Mouse (Mus musculus) c-Kit-negative CD71-positive TER-119-positive erythroid progenitor cells, embryonic 14.5 days (primary cell): ENCODE data around the gene Sardh.

Experiments
- DNase-seq: peaks from one replicate; pipeline ENCODE4 v3.0.0-alpha.2; 2013; ENCODE audit warnings: low read depth, low spot score

Gene Sardh

GRCm38 (mm10) chr2:27226572-27226971, 21.6 kb downstream of the Sardh start:
- DNase-seq, result no peak

DNA sequence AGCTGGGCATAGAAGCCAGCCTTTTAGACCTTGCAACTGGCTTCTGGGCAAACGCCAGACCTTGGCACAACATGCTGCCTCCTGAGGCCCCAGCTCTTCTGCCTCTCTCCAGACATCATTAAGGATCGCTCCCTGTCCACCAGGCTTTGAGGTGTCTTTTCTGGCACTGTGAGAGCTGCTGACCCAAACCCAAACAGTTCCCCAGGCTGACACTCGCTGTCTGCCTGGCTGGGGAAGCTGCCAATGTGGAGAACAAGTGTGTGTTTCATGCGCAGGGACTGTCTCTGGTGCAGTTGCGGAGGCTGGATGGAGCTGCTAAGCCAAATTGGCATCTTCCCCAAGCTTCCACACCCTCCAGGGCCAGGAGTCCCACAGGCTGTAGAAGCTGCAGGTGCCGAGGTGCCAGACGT, 25.1 kb downstream of the Sardh start:
- DNase-seq, result no peak

DNA sequence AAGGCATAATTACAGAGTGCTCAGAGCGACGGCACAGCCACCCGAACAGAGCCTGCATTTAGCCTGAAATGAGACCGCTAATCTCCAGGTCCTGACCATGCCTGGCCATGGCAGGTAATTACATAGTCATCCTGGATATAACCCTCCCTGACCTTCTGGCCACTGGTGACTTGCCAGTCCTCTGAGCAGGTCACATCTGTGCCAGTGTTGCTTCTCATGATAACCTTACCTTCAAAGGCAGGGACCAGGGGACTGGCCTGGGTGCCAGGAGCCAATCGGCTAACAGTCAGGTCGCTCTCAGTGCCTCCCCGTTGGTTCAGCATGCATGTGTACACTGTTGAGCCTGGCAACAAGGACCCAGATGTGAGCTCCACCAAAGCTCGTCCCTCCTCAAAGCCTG, 29.6 kb downstream of the Sardh start:
- DNase-seq, result no peak

DNA sequence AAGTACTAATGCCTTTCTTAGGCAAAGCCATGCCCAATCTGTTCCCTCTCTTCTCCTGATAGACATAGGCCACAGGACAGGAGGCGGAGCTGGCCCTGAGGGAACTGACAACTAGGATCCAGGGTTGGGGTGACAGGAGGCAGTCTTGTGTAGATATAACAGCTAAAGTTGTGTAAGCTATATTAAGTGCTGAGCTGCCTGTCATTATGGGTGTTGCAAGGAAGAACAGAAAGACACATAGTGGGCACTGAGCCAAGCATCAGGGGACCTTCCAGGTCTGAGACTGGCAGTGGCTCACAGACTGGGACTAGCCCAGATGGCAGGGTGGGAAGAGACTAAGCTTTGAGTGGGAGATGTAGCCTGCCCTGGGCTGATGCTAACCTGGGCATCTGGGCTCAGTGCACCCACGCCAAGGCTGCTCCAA, 30.0 kb downstream of the Sardh start:
- DNase-seq, result no peak

DNA sequence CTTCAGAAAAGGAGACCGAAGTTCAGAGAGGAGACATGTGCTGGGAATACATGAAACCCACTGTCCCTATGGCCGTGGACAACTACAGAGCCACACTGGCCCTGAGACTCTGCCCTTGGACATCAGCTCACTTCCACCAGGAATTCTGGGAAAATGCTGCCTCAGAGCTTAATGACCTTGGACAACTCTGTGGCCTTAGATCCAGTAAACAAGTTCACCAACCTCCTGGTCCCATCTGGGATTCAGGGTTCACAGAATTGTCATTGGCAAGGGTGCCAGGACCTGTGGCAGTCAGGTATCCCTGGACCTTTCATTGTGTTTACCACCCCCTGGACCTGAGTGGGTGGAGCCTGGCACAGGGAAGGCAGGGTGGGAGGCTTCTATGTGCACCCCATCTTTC, 32.6 kb downstream of the Sardh start:
- DNase-seq, result no peak

- DNase-seq, result no peak
These were observed 35.9 kb downstream of the Sardh start for GRCm38 (mm10) chr2:27211966-27212893.

GRCm38 (mm10) chr2:27210676-27211210, 37.4 kb downstream of the Sardh start:
- DNase-seq, result no peak

- peak; percentile 8 for DNase-seq
These were observed 37.9 kb downstream of the Sardh start for GRCm38 (mm10) chr2:27210255-27210654.

DNA sequence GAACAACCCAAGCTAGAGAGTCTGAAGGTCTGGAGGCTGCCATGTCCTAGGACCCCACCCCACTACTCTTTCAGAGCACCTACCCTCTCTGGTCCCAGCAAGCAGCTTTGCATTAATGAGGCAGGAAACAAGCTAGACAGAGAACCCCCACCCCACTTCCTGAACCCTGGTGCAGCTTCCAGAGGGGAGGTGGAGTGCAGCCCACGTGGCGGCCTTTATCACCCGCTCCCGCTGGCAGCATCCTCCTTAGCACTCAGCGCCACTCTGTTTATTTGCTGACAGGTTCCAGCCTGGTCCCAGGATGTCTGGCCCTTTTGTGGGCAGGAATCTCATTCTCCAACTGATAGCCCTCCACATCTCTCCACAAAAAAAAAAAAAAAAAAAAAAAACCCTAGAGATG, 38.3 kb downstream of the Sardh start:
- DNase-seq, result no peak

- DNase-seq, result no peak
These were observed 38.8 kb downstream of the Sardh start for GRCm38 (mm10) chr2:27209370-27209769.

DNA sequence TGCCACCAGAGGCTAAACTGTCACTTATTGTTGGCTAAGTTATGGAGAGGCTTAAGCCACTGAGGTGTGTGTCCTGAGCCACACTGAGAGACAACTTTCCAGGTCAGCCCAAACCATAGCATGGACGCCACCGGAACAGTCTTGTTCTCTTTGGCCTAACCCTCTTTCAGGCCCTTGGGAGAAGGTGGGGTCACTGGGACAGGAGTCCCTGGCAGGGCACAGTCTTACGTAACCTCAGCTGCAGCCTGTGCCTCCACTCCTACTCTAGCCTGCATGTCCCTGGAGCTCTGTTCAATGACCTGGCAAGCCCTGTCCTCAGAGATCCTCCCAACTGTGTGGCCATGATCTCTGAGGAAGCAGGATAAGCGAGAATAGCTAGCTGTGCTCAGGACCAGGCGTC, 41.0 kb downstream of the Sardh start:
- DNase-seq, result no peak

DNA sequence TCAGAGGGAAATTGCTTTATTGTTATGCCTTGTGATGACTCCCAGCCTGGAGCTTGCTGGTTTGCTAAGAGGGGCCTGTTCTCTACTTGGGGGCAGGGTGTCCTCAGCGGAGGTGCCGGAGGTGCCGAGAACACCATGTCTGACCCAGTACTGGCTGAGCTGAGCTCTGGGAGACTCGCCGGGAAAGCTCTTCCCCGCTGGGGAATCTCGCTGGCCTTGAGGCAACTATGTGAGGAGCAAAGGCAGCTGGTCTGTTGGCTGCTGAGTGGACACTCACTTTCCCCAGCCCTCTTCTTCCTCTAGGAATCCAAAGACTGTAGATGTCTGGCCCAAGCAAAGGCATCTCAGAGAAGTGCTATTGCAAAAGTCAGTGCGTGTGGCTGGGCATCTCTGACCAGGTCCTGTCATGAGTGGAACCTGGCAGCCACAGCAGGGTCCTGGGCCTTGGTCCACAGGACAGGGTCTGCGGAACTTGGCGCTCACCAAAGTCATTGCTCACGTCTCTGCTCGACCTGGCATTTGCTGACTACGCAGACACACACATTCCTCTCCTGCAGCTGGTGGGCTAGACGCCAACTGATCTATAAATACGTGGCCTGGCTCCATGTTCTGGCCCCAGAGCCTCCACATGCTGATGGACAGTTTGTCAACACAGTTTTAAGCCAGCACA, 41.9 kb downstream of the Sardh start:
- no peak for DNase-seq

DNA sequence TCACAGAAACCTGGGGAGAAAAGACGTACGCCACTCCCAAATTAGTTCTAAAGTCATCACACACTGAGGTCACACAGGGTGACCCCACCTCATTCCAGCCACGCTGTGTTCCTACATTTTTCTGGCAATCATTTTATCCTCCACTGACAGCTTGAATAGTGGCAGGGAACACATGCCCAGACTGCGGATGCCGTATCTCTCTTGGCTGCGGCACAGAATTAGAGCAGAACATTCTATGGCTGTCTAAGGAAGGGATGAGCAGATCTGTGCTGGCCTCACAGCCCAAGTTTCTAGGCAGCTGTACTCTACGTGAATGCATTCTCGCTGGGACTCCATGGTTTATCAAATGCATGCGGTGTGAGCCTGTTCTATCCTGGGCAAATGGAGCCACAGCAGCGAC, 42.5 kb downstream of the Sardh start:
- DNase-seq, result no peak

GRCm38 (mm10) chr2:27200586-27200985, 47.6 kb downstream of the Sardh start:
- no peak for DNase-seq

DNA sequence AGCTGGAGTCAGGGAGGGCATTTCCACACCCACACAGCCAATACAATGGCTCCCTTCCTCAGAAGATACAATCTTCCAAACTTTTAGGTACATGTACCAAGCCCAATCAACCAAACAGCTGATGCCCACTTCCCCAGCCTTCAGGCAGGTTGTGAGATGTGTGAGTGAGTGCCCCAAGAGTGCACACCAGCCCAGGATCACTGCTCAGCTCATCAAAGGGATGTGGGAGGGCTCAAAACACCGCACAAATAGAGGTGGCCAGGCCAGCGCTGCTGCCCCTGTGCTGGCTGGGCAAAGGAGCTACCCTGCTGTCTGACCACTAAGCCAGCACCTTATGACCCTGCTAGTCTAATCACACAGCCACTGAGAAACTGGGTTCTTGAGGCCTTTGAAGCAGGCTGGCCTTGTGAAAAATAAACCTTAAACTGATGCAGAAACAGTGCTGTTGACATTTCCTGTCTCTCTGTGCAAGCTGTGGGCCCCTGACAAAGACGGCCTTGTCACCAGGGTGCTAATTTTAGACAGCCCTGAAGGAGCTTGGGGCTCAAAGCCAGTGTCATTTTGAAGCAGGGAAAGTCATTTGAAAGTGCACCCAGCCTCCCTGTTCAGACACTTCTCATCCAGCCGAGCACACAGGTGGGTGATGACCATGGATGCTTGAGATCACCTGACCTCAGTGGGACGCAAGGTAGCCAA, 49.4 kb downstream of the Sardh start:
- DNase-seq, result no peak

DNA sequence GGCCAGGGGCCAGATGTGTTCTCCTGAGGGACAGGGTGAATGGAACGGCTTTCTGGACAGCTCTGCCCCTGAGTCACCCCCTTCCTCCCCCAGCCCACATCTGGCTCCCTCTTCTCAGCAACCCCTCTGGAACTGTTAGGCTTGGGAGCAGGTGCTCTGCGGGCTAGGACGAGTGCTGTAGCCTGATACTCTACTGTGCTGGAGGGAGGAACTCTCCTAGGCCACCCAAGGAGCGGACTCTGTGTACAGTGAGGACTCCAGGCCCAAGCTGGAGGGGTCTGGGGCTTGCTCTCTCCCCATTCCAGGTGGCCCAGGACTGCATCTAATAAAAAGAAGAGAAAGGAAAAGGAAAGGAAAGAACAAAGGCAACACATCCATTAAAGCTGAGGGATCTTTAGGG, 58.1 kb downstream of the Sardh start:
- no peak for DNase-seq

DNA sequence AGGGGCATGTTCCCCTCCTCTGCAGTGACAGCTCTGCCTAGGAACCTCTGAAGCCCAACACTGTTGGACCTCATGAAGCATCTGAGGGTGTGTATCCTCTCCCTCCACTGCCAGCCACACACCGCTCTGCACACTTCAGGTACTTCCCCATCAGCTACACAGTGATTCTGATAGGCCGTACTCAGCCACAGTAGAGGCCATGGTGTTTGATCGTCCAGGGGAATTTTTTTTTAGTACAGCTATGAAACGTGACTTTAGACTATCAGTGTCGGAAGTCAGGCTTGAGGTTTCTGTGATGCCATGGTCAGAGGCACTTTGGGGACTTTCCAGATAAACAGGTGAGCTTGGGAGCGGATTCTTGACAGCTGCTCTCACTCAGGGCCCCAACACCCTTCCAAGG, 60.6 kb downstream of the Sardh start:
- no peak for DNase-seq

GRCm38 (mm10) chr2:27183734-27184133, 64.4 kb downstream of the Sardh start:
- no peak for DNase-seq

DNA sequence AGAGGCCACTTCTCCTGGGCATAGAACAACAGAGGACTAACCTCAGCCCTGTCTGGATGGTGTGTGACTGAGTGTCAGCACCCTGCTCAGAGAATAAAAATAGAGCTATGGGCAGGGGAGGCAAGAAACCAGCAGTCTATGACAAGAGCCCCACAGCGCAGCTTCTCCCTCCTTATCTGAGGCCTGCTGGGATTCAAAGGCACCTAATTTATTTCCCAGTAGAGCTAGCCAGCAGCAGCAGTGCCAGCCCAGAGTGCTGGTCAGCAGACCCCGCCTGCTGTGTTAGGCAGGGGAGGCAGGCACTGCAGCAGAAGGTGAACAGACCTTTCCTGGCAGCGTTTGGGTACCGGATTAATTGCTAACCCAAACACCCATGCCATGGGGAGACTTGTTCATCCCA, 66.2 kb downstream of the Sardh start:
- DNase-seq, result no peak

- no peak for DNase-seq
These were observed 69.0 kb downstream of the Sardh start for GRCm38 (mm10) chr2:27179101-27179500.

- no peak for DNase-seq
These were observed 72.4 kb downstream of the Sardh start for GRCm38 (mm10) chr2:27175696-27176267.

GRCm38 (mm10) chr2:27174242-27174641, 73.9 kb downstream of the Sardh start:
- DNase-seq, result no peak
